Mouse (Mus musculus) liver, adult 2 months (tissue): ENCODE data around the gene Zfp652.

ENCODE experiments used
- CTCF ChIP-seq: fragments of 200-500 bp; IDR thresholded peaks from 2 replicates; pipeline ENCODE4 v1.5.1; 2011; ENCODE audit warnings: low read depth, low read length, control low read depth
- POLR2A ChIP-seq: fragments of 200-500 bp; IDR thresholded peaks from 2 replicates; pipeline ENCODE4 v1.6.1; 2011; ENCODE audit warnings: low read length, control low read depth; ENCODE audit not compliant: insufficient read depth; ENCODE audit errors: extremely low read depth

- no peak for TF ChIP-seq CTCF
- TF ChIP-seq POLR2A, result no peak
Measured at GRCm38 (mm10) chr11:95819138-95819537, 106.7 kb downstream of the Zfp652 start.
